Mouse (Mus musculus): Measurements from ENCODE around the gene Cmip.

The Cmip gene

GRCm38 (mm10) chr8:117257821-117258575 is 1.1 kb downstream of the Cmip start:
- peak; percentile 42 for DNase-seq (ENCODE audit: low read depth, low spot score)

- no peak for DNase-seq (ENCODE audit: low read depth, low spot score)
Observed at GRCm38 (mm10) chr8:117258576-117259040, 1.7 kb downstream of the Cmip start.

- DNase-seq (ENCODE audit: low read depth, low spot score) = no peak
Observed at GRCm38 (mm10) chr8:117259431-117260001, 2.7 kb downstream of the Cmip start.

GRCm38 (mm10) chr8:117260234-117260929 is 3.5 kb downstream of the Cmip start:
- DNase-seq (ENCODE audit: low read depth, low spot score) = no peak

- no peak for DNase-seq (ENCODE audit: low read depth, low spot score)
Observed at GRCm38 (mm10) chr8:117260930-117261475, 4.1 kb downstream of the Cmip start.

- DNase-seq (ENCODE audit: low read depth, low spot score) = no peak
Observed at GRCm38 (mm10) chr8:117261702-117262101, 4.8 kb downstream of the Cmip start.

GRCm38 (mm10) chr8:117262685-117263084 is 5.8 kb downstream of the Cmip start:
- DNase-seq (ENCODE audit: low read depth, low spot score) = no peak

GRCm38 (mm10) chr8:117263442-117263841 is 6.6 kb downstream of the Cmip start:
- DNase-seq (ENCODE audit: low read depth, low spot score) = no peak

- no peak for DNase-seq (ENCODE audit: low read depth, low spot score)
Observed at GRCm38 (mm10) chr8:117265079-117265478, 8.2 kb downstream of the Cmip start.

- no peak for DNase-seq (ENCODE audit: low read depth, low spot score)
Observed at GRCm38 (mm10) chr8:117267403-117268129, 10.7 kb downstream of the Cmip start.

GRCm38 (mm10) chr8:117278234-117278633 is 21.4 kb downstream of the Cmip start:
- no peak for DNase-seq (ENCODE audit: low read depth, low spot score)

- DNase-seq (ENCODE audit: low read depth, low spot score) = no peak
Observed at GRCm38 (mm10) chr8:117278668-117279132, 21.8 kb downstream of the Cmip start.

- DNase-seq (ENCODE audit: low read depth, low spot score) = no peak
Observed at GRCm38 (mm10) chr8:117280488-117280887, 23.6 kb downstream of the Cmip start.

- no peak for DNase-seq (ENCODE audit: low read depth, low spot score)
Observed at GRCm38 (mm10) chr8:117281676-117282075, 24.8 kb downstream of the Cmip start.

- no peak for DNase-seq (ENCODE audit: low read depth, low spot score)
Observed at GRCm38 (mm10) chr8:117282141-117282950, 25.5 kb downstream of the Cmip start.

GRCm38 (mm10) chr8:117284768-117285484 is 28.1 kb downstream of the Cmip start:
- DNase-seq (ENCODE audit: low read depth, low spot score) = no peak

GRCm38 (mm10) chr8:117287966-117288365 is 31.1 kb downstream of the Cmip start:
- DNase-seq (ENCODE audit: low read depth, low spot score) = no peak

- DNase-seq (ENCODE audit: low read depth, low spot score) = no peak
Observed at GRCm38 (mm10) chr8:117289016-117289415, 32.2 kb downstream of the Cmip start.

GRCm38 (mm10) chr8:117290506-117290905 is 33.6 kb downstream of the Cmip start:
- DNase-seq (ENCODE audit: low read depth, low spot score) = peak; percentile 52

- no peak for DNase-seq (ENCODE audit: low read depth, low spot score)
Observed at GRCm38 (mm10) chr8:117292262-117292661, 35.4 kb downstream of the Cmip start.
